Mouse (Mus musculus) mesoderm, embryonic 11.5 days (tissue): Measurements from ENCODE around the gene St8sia4.

Experiments
- DNase-seq: peaks from one replicate; pipeline ENCODE4 v3.0.0-alpha.2; 2012; ENCODE audit warnings: low read depth, low spot score

Gene St8sia4

DNA sequence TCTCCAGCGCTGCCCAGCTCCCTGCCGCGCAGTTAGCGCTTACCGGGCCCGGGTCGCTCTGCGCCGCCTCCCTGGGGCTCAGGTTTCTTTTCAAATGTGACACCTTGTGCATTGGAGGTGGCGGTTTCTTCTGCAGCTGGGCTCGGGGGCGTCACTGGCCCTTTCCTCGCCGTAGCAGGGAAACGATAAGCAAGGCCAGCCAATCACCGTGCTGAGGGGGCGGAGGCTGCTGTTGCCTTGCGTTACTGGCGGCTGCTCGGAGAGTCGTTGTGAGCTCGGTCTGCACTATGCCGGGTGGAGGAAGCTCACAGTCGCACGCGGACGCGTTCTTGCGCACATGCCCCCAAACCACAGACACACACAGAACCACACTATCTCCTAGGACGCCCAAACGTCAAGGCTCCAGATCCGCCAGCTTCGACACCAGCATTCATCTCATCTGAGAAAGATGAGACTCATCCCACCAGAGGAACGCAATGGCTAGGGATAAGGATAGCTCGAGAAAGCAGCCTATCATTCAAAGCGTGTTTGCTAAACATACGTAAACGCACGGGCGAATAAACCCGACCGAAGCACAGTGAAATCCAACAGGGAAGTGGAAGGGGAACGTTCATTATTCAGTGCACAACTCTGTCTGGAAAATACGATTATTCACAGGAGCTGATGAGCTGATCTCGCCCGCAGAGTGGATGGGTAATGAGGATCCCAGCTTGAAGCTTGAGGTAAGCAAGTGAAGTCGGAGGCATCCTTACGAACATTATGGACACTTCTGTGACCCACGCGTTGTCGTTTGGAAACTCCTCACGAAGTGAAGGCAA lies at the start of gene St8sia4:
St8sia4 (minus strand) TSS at position 137 of the 818 bp plus-strand sequence.
- DNase-seq: peak; percentile 86

DNA sequence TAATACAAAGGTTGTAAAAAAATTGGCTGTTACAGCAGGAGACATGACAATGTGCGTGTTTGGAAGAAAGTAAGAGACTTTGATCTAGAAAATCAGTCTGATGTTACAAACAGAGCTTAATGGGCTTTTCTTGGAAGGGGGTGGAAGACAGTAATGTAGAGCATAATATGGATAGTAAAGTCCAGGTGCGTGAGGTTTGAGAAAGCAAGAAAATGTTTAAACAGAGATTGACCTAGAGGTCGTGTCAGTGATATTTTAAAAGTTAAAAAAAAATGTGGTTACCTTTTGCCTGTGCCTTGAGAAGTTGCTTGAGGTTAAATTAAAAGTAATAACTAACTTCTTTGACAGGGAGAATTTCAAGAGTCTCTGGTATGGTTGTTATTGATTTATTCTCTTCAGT lies 41.8 kb upstream of the St8sia4 start:
- no peak for DNase-seq

DNA sequence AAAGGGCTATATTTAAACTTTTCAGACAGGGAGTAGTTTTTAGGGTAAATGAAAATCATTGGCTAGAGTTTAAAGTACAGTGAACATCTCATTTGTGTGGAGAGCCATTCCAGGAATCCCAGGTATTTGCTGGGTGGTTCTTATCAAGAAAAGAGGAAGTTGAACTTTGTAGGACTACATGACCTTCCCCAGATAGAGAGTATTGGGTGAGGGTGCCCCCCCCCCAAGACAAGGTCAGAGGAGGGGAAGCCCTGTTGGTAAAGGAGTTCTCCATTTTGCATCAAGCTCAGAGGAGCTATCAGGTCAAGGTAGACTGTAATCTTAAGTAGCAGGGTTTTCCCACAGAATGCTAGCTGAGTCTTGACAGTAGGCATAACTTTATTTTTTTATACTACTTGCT lies 32.5 kb upstream of the St8sia4 start:
- DNase-seq: no peak

DNA sequence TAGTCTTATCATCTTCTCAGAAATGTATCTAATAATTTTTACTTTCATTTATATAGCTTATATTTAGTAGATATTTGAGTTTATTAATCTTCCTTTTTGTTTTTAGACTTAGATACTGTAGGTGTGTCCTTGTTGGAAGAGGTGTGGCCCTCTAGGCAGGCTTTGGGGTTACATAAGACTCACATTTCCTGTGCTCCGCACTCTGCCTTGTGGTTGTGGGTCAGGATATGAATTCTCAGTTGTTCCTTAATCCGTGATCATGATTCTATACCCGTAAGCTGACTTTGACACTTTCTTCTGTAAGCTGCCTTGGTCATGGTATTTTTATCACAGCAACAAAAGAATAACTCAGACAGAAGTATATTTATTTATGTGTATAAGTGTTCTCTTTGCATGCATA lies 6.7 kb upstream of the St8sia4 start:
- DNase-seq: no peak

DNA sequence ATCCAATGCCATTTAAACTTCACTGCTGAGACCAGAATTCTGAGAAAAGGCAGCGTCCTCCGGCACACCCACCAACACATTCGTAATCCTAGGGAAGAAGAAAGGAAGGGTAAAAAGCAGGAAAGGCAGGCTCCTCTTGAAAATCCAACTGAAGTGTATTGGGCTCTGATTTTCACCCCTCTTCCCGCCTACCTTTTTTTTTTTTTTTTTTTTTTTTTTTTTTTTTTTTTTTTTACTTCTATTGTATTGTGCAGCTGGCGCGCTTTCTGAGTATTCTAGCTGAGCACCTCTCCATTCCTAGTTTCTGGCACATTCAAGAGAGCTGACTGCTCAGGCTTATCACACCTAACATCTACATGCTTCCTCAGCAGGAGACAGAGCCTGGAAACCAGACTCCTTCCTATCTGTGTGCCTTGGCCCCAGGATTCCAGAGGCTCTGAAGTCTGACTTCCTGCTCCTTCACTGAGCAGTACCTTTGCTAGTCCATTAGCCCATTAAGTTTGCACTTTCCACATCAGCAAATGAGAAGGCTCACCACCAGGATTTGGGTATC lies 958 bp upstream of the St8sia4 start:
- no peak for DNase-seq

DNA sequence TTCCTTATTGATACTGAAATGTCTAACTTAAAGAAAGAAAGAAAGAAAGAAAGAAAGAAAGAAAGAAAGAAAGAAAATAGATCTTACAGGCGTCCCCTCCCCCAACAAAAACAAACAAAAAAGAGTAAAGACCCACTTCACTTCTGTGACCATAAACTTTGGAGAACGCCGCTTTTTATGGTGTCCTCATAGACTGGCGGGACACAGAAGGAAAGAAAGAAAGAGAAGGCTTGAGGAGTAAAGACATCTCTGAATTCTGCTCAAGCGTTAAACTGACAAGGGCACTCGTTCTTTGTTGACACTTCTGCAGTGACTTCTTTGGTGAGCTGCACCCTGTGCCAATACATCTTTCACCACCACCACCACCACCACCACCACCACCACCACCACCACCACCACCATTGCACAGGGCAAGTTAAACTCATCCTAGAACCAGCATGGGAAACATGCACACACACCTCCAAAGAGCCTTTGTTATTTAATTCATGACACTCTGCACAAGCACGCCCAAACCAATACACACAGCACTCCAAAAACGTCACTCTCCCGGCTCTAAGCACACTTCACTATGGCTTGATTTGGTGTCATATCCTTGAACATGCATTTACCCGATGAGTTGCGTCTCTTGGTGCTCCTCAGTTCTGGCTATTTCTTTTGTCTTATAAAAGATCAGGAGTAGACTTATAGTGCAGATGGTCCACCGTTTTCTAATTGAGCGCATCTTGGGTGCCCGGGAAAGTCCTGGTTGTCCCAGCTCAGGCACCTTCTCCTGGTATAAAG lies 640 bp downstream of the St8sia4 start:
- no peak for DNase-seq

DNA sequence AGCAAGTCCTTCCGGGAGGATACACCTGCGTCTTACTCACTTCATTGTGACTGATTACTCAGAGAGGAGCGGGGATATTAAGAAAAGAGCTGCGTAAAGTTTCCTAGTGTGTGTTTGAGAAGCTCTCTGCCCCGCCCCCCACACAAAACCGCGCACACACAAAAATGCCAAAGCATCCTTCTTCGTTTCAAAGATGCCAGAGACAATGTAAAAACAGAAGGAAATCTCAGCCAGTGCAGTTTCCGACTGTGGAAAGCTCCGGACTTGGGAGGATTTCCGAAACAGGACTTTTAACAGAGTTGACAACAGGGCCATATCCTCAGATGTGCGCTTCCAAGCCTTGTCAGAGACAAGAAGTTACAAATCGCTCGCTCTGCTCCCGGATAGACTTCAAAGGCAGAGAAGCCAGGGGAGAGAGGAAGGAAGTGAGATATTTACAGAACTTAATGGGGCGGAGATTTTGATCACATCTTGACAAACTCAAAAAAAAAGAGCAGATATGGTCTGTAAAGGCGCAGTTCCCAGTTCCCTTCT lies 1.4 kb downstream of the St8sia4 start:
- DNase-seq: peak; percentile 47

DNA sequence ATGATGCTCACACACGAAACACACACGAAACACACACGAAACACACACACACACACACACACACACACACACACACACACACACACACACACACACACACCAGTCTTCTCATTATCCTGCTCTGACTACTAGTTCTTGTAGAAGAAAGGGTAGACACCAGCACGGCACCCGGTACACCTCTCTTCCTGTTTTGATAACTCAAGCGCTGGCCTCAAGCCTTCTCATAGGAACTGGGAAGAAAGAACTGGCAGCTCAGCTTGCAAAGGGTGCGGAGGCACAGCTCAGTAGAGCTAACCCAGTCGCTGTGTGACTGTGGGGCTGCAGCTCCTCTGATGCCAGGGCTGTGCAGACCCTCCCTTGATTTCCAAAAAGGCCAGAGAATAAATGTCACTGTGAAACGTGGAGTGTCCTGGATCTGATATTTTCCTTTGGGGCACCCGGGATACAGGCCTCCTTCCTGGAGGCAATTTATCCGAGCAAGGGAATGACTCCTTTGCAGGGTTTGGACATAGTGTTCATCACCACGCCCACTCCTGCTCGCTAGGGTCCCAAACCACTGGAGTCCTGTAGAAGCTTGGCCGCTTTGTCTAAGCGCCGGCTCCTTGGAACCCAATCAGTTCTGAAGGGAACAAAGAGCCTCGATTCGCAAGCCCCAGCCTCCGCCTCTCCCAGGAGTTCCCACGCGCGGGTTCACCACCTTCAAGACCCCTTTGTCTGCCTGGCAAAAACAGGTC lies 2.2 kb downstream of the St8sia4 start:
- no peak for DNase-seq

DNA sequence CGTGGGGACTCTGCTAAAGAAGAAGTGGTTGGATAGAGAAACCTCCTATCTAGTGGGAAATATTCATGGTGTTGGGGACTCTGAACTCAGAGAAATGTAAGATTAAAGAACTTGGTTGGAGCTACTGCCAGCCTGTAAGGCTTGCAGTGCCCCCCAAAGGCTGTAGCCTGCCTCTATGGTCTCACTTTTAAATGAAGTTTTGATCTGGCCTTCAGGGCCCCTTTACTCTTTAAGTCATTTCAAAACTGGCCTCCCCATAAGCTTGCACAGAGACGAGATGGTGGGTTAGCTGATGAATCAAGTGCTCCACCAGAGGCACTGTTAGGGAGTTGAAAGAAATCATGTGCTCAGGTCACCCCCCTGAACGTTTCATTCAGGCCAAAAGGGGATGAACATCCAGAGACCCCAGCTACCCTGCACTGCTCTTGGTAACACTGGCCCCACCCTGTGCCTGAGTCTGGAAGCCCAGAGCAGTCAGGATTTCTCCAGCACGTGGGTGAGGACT lies 3.0 kb downstream of the St8sia4 start:
- DNase-seq: no peak

DNA sequence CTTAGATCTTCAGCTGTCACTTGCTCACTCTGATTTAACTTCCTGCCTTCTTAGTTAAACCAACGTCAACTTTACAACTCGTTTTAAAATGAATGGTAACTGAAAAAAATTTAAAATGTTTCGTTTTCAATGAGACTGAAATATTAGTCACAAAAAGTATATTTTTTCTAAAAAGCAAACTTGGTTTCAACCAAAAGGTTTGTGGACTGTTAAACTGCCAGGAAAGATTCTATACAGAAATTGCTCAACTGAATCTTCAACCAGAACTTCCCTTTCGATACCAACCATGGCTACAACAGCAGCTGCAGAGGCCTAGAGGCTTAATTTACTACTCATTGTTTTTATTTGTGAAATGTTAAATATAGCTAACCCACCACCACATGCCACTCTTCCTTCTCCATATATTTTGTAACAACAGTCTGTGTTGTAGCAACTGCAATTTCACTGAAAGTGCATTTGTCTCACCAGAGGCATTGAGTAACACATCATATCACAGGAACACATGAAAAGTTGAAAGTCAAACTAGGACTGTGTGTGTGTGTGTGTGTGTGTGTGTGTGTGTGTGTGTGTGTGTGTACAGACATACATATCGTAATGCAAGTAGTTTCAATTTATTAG lies 10.2 kb downstream of the St8sia4 start:
- DNase-seq: no peak

DNA sequence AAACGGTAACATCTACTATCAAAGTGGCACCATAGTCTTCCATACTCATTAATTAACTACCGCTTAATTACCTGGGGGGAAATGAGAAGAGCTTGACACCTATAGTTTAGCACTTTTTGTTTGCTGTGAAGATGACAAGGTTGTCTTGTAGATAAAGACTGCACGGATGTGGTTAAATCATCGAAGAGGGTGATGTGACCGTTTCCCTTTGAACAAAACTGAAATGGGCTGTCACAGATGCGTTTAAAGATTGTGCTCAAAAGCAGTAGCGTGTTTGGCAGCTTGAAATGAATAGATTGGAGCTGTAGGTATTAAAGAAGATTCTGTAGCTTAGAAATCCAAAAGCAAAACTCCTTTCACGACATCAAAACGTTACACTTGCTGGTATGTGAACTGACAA lies 11.8 kb downstream of the St8sia4 start:
- DNase-seq: no peak

DNA sequence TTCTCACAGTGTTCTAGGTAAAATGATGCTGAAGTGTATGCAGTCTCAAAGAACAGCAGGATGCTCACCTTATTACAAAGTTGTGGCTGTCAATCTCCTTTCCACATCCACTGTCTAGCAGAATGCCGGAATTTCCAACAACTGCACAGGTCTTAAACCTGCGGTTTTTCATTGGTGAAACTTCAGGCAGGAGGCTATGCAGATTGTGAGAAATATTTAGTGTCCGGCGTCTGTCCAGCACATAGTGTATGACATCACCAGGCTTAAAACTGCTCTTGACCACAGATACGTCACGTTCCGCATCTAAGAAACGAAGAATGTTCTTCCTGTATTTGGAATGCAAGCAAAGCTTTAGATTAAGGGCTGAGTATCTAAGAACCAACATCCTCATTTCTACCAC lies 13.9 kb downstream of the St8sia4 start:
- DNase-seq: no peak

DNA sequence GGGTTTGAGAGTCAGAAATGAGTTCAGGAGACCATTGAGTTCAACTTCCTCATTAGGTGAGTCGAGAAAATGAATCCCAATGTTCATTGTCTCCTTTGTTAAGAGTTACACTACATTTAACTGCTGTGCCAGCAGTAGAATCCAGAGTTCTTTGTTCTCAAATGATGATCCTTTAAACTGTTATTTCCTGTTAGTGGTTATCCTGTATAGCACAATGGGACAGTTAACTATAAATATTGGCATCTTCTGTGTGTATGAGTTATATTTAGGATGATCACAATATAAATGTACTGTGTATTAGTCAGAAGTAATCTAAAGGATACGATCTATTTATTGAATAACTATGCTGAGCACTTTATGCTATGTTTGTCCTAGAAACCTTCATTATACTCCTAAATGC lies 23.1 kb downstream of the St8sia4 start:
- DNase-seq: no peak

DNA sequence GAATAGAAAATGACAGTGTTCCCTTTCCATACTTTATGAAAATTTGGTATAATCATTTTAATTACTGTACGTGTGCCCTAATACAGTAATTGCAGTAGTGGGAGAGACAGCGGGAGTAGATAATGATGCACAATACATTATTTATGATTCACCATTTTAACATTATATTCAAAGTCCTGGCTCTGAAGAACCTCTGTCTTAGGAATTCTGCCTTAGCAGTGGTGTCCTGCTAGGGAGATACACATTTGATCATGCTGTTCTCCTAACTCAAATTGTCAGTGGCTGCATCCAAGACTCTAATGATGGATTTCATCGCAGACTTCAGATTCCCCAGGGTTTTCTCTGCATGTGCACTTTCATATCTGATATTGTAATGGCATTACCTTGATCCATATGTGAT lies 28.4 kb downstream of the St8sia4 start:
- no peak for DNase-seq

DNA sequence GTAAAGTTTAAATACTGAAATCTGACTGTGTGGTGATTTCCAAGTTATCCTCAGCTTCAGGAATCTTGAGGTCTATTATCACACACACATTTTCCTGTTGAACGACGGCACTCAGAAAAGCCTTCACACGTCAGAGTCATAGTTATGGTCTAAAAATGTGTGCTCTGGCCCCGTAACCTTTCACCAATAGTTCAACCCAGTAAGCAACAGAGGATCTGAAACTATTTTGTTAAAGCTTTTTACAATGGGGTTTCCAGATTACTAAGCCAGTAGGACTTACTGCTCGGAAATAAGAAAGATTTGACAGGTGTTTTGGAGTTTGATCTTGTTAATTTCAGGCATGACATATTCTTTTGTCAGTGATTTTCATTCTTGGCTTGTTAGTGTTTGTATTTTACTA lies 43.0 kb downstream of the St8sia4 start:
- no peak for DNase-seq

DNA sequence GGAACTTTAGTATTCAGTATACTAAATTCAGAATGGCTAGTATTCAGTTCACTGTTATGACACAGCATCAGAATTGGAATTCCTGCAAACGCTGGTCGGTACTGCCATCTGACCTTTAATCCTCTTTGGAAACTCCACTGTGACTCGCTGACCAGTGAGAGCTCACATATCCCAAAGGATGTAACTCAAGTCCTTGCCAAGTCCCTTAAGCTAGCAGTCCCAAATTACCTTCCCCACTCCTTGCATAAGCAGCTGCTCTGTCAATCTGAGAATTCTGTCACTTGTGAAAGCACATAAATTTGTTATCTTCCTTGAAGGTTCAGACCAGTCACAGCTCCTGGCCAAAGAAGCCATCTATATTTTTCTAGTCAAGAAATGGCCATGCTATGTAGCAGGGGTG lies 48.7 kb downstream of the St8sia4 start:
- peak; percentile 25 for DNase-seq

DNA sequence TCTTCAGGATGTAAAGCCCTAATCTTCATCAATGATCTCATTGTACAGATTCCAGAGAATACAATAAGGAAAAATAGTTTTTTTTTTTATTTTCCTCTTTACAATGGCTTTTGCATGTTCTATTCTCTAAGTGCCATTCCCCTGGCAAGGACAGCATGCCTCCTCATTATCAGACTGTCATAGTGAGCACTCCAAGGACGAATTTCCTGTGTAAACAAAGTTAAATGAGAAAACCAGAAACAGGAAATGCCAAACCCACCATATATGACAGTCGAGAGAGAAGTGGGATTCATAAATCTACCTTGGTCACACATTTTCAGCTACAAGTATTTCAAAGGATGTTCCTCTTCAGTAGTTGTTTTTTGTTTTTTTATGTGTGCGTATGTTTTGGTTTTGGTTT lies 49.2 kb downstream of the St8sia4 start:
- peak; percentile 6 for DNase-seq

DNA sequence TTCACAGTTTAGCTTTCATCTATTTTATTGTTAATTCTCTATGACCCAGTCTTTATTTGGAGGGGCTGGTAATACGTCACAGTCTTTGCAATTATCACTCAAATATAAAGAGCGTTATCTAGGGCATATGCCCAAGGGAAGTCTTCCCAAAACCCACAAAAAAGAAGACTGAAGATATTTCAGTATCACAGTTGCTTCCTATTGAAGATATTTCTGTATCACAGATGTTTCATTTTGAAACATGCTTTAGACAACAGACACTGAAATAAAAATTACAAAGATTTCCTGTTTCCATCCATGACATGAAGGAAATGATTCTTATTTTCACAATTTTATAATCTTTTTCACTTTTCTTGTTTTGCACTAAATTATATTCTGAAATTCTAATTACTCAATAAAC lies 57.4 kb downstream of the St8sia4 start:
- DNase-seq: no peak

DNA sequence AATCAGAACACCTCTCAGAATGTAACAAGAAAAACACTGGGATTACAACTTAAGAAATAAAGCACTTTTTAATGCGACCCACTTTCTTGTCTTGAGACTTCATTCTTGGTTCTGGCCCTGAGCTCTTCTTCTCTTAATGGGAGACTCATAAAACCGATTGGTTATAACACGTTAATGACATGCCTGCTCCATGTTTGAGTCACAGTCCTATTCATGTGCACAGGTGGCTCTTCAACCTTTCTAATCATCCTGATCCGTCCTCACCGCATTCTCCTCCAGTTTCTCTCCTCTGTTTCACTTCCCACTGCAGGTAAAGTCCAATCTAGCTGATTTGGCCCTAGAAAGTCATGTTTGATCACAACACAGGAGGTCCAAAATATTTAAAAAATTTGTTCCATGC lies 58.3 kb downstream of the St8sia4 start:
- no peak for DNase-seq

DNA sequence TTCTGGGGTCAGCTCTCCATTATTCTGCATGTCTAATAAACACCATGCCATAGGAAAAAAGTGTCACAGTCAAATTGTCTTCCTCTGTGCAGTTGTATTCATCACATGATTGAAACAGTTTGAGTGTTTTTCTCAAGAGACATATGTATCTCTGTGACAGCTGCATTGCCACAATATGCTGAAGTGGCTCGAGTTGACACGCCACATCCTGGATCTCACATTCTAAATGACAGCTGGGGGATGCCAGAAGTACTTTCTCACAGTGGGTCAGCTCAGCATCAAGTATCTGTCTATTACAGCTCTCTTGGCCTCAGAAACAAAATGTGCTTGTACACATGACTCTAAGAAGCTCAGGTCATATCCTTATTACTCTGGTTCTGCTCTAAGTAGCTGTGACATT lies 61.9 kb downstream of the St8sia4 start:
- DNase-seq: no peak

DNA sequence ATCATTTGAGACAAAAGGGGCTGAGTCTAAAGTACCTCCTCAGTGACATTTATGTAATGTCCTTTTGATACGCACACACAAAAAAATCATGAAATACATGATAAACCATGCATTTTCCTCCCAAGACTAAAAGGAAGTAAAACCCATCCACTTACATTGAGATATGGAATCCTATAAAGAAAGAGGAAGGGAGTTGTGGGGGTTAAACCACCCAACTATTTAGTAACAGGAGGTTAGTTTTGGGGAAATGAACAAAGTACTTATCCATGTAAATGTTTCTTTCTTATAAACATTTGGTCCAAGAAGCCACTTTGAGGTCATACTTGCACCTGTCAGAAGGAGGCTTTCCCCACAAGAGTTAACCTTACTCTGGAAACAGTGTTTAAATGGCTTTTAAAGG lies 69.3 kb downstream of the St8sia4 start:
- DNase-seq: no peak
